Mouse (Mus musculus) heart, embryonic 14.5 days (tissue): ENCODE data around the gene Zfp275. TPM values are rescaled to one million over a fixed set of nuclear protein-coding genes. Genes with fewer than 3 reads are reported as not detected.

Experiments used
- polyA plus RNA-seq: library from polyadenylated mRNA; unstranded; fragments of >200 nt; fragmentation: Nextera tagmentation; extraction: Ambion mirVana; gene quantifications from 2 replicates; pipeline ENCODE4 v1.2.1, GENCODE M21; 2014

Gene Zfp275
- polyA plus RNA-seq, 1 experiment from 2014 or later: 11.0 TPM

Other genes starting within 250 kb of the Zfp275 start
- gene Xlr3a, start 245.5 kb upstream of the Zfp275 start, polyA plus RNA-seq: 1.4 TPM in 2 replicates
- gene Gm14685, start 225.6 kb upstream of the Zfp275 start, polyA plus RNA-seq: not detected in 2 replicates
- gene Xlr5b, start 193.8 kb upstream of the Zfp275 start, polyA plus RNA-seq: not detected in 2 replicates
- gene DXBay18, start 193.2 kb upstream of the Zfp275 start, polyA plus RNA-seq: not detected in 2 replicates
- gene Spin2d, start 165.6 kb upstream of the Zfp275 start, polyA plus RNA-seq: not detected in 2 replicates
- 2.7 and 11.9 TPM in 2 replicates for gene Xlr3b, start 150.4 kb upstream of the Zfp275 start, polyA plus RNA-seq
- 0.26 and 2.3 TPM in 2 replicates for gene Xlr4b, start 128.3 kb upstream of the Zfp275 start, polyA plus RNA-seq
- 9.4 and 10.0 TPM in 2 replicates for gene F8a, start 114.3 kb upstream of the Zfp275 start, polyA plus RNA-seq
- gene Xlr4c, start 99.5 kb upstream of the Zfp275 start, polyA plus RNA-seq: 0.35 TPM in 1 of 2 replicates, not detected in the other
- gene Xlr3c, start 77.2 kb upstream of the Zfp275 start, polyA plus RNA-seq: not detected in 2 replicates
- gene Xlr5a, start 49.6 kb upstream of the Zfp275 start, polyA plus RNA-seq: 0.14 TPM in 1 of 2 replicates, not detected in the other
- gene Xlr5c, start 49.6 kb upstream of the Zfp275 start, polyA plus RNA-seq: not detected in 2 replicates
- gene Gm45015, start 5.8 kb upstream of the Zfp275 start, polyA plus RNA-seq: not detected in 2 replicates
- gene Gm18336, start 56.1 kb downstream of the Zfp275 start, polyA plus RNA-seq: not detected in 2 replicates
- gene Zfp92, start 68.5 kb downstream of the Zfp275 start, polyA plus RNA-seq: not detected in 2 replicates
- not detected in 2 replicates for gene Trex2, start 92.7 kb downstream of the Zfp275 start, polyA plus RNA-seq
- gene Haus7, start 116.4 kb downstream of the Zfp275 start, polyA plus RNA-seq: 42.0 and 43.2 TPM in 2 replicates
- gene Bgn, start 141.0 kb downstream of the Zfp275 start, polyA plus RNA-seq: 111 and 130 TPM in 2 replicates
- gene Atp2b3, start 160.5 kb downstream of the Zfp275 start, polyA plus RNA-seq: 0.27 and 0.41 TPM in 2 replicates